Mouse (Mus musculus) neural tube, embryonic 12.5 days (tissue): ENCODE measurements around the gene Nrde2. TPM values are rescaled to one million over a fixed set of nuclear protein-coding genes. Genes with fewer than 3 reads are reported as not detected.

Experiments
- ATAC-seq: fragments of 200-750 bp; cut with Nextera tagmentation; 2 replicates; pipeline ENCODE4 v1.8.0; 2017; ENCODE audit warnings: low read depth, mild to moderate bottlenecking, moderate TSS enrichment, moderate library complexity; ENCODE audit not compliant: low FRiP score
- H3K27ac ChIP-seq: fragments of 300-500 bp; sonication (generic); 2 replicates; pipeline ENCODE4 v1.5.1; 2016
- H3K27me3 ChIP-seq: fragments of 300-500 bp; sonication (generic); replicated peaks from 2 replicates; pipeline ENCODE4 v1.6.1; 2016; ENCODE audit warnings: mild to moderate bottlenecking
- H3K36me3 ChIP-seq: fragments of 300-500 bp; sonication (generic); 2 replicates; pipeline ENCODE4 v1.6.1; 2016; ENCODE audit warnings: mild to moderate bottlenecking
- H3K4me1 ChIP-seq: fragments of 300-500 bp; sonication (generic); 2 replicates; pipeline ENCODE4 v1.6.1; 2016
- H3K4me2 ChIP-seq: fragments of 300-500 bp; sonication (generic); replicated peaks from 2 replicates; pipeline ENCODE4 v1.6.1; 2016; ENCODE audit warnings: mild to moderate bottlenecking
- H3K4me3 ChIP-seq: fragments of 300-500 bp; sonication (generic); 2 replicates; pipeline ENCODE4 v1.5.1; 2016
- H3K9ac ChIP-seq: fragments of 300-500 bp; sonication (generic); 2 replicates; pipeline ENCODE4 v1.6.1; 2016; ENCODE audit warnings: mild to moderate bottlenecking
- H3K9me3 ChIP-seq: fragments of 300-500 bp; sonication (generic); 2 replicates; pipeline ENCODE4 v1.6.1; 2016; ENCODE audit warnings: mild to moderate bottlenecking
- WGBS: fragments of 180-500 bp; shearing (Covaris S2); methylation state at CpG from one replicate; pipeline ENCODE4 v1.1.7; 2016; 5-methylcytosine and 5-hydroxymethylcytosine counted together
- polyA plus RNA-seq: library from polyadenylated mRNA; unstranded; fragments of >200 nt; fragmentation: Nextera tagmentation; extraction: Ambion mirVana; gene quantifications from 2 replicates; pipeline ENCODE4 v1.2.1, GENCODE M21; 2016

The Nrde2 gene
- polyA plus RNA-seq, 1 experiment from 2014 or later, result 15.1 TPM

GRCm38 (mm10) chr12:100131655-100132054, 27.8 kb downstream of the Nrde2 start:
- Histone ChIP-seq H3K4me3 (no peak overlapping the region), H3K27me3 (no peaks in the 10 kb centered on the region), H3K4me2 (no peak overlapping the region), H3K27ac (no peak overlapping the region), H3K9me3 (no peaks in the 10 kb centered on the region), H3K36me3 (peaks cover 66% of the 10 kb centered on the region), H3K4me1 (no peaks in the 10 kb centered on the region), H3K9ac (no peak overlapping the region)
- WGBS, result 52% methylated on average over 8 of the region's 8 CpGs
- ATAC-seq, result no peak

- peaks cover 66% of the 10 kb centered on the region for H3K36me3 ChIP-seq
- H3K27ac ChIP-seq, result no peak overlapping the region
- 94% methylated on average over 9 of the region's 9 CpGs for WGBS
- no peak overlapping the region for H3K4me2 ChIP-seq
- no peaks in the 10 kb centered on the region for H3K4me1 ChIP-seq
- no peak overlapping the region for H3K9ac ChIP-seq
- no peak overlapping the region for H3K4me3 ChIP-seq
- H3K9me3 ChIP-seq, result no peaks in the 10 kb centered on the region
- no peak for ATAC-seq
- no peaks in the 10 kb centered on the region for H3K27me3 ChIP-seq
Observed at GRCm38 (mm10) chr12:100131167-100131566, 28.3 kb downstream of the Nrde2 start.

GRCm38 (mm10) chr12:100128961-100129360, 30.5 kb downstream of the Nrde2 start:
- Histone ChIP-seq H3K4me3 (no peak overlapping the region), H3K4me1 (no peaks in the 10 kb centered on the region), H3K9me3 (no peaks in the 10 kb centered on the region), H3K4me2 (no peak overlapping the region), H3K27me3 (no peaks in the 10 kb centered on the region), H3K27ac (no peak overlapping the region), H3K36me3 (peaks cover 83% of the 10 kb centered on the region), H3K9ac (no peak overlapping the region)
- no peak for ATAC-seq
- WGBS, result 81% methylated on average over 8 of the region's 8 CpGs

GRCm38 (mm10) chr12:100128522-100128921, 30.9 kb downstream of the Nrde2 start:
- H3K36me3 ChIP-seq, result peaks cover 83% of the 10 kb centered on the region
- no peak overlapping the region for H3K4me2 ChIP-seq
- no peaks in the 10 kb centered on the region for H3K4me1 ChIP-seq
- no peak for ATAC-seq
- H3K9me3 ChIP-seq, result no peaks in the 10 kb centered on the region
- 70% methylated on average over 6 of the region's 6 CpGs for WGBS
- H3K27me3 ChIP-seq, result no peaks in the 10 kb centered on the region
- no peak overlapping the region for H3K4me3 ChIP-seq
- H3K27ac ChIP-seq, result no peak overlapping the region
- no peak overlapping the region for H3K9ac ChIP-seq

- Histone ChIP-seq H3K27me3 (no peaks in the 10 kb centered on the region), H3K9ac (no peak overlapping the region), H3K9me3 (no peaks in the 10 kb centered on the region), H3K36me3 (peaks cover 84% of the 10 kb centered on the region), H3K27ac (no peak overlapping the region), H3K4me1 (no peaks in the 10 kb centered on the region), H3K4me3 (no peak overlapping the region), H3K4me2 (no peak overlapping the region)
- 25% methylated on average over 8 of the region's 8 CpGs for WGBS
- no peak for ATAC-seq
Observed at GRCm38 (mm10) chr12:100127866-100128480, 31.5 kb downstream of the Nrde2 start.

- no peak for ATAC-seq
- no peak overlapping the region for H3K9ac ChIP-seq
- H3K27ac ChIP-seq, result no peak overlapping the region
- H3K4me2 ChIP-seq, result no peak overlapping the region
- H3K4me3 ChIP-seq, result no peak overlapping the region
- 81% methylated on average over 17 of the region's 17 CpGs for WGBS
- H3K27me3 ChIP-seq, result no peaks in the 10 kb centered on the region
- peaks cover 87% of the 10 kb centered on the region for H3K36me3 ChIP-seq
- no peaks in the 10 kb centered on the region for H3K4me1 ChIP-seq
- H3K9me3 ChIP-seq, result no peaks in the 10 kb centered on the region
Observed at GRCm38 (mm10) chr12:100126968-100127865, 32.2 kb downstream of the Nrde2 start.

GRCm38 (mm10) chr12:100124913-100125798, 34.3 kb downstream of the Nrde2 start:
- no peak overlapping the region for H3K4me3 ChIP-seq
- peak; percentile 37; the same call in 1 of the 2 replicates for ATAC-seq
- no peak overlapping the region for H3K9ac ChIP-seq
- no peaks in the 10 kb centered on the region for H3K9me3 ChIP-seq
- 85% methylated on average over 16 of the region's 16 CpGs for WGBS
- no peaks in the 10 kb centered on the region for H3K27me3 ChIP-seq
- no peaks in the 10 kb centered on the region for H3K4me1 ChIP-seq
- H3K4me2 ChIP-seq, result no peak overlapping the region
- H3K36me3 ChIP-seq, result peaks cover 90% of the 10 kb centered on the region
- H3K27ac ChIP-seq, result no peak overlapping the region

GRCm38 (mm10) chr12:100123476-100123875, 36.0 kb downstream of the Nrde2 start:
- H3K9ac ChIP-seq, result no peak overlapping the region
- ATAC-seq, result no peak
- H3K27ac ChIP-seq, result no peak overlapping the region
- no peak overlapping the region for H3K4me2 ChIP-seq
- 84% methylated on average over 9 of the region's 9 CpGs for WGBS
- no peaks in the 10 kb centered on the region for H3K27me3 ChIP-seq
- no peaks in the 10 kb centered on the region for H3K9me3 ChIP-seq
- peaks cover 92% of the 10 kb centered on the region for H3K36me3 ChIP-seq
- no peak overlapping the region for H3K4me3 ChIP-seq
- no peaks in the 10 kb centered on the region for H3K4me1 ChIP-seq

GRCm38 (mm10) chr12:100122921-100123381, 36.5 kb downstream of the Nrde2 start:
- Histone ChIP-seq H3K36me3 (peaks cover 94% of the 10 kb centered on the region), H3K4me3 (no peak overlapping the region), H3K9ac (no peak overlapping the region), H3K9me3 (no peaks in the 10 kb centered on the region), H3K27me3 (no peaks in the 10 kb centered on the region), H3K27ac (no peak overlapping the region), H3K4me1 (no peaks in the 10 kb centered on the region), H3K4me2 (no peak overlapping the region)
- 87% methylated on average over 7 of the region's 7 CpGs for WGBS
- ATAC-seq, result no peak

GRCm38 (mm10) chr12:100115982-100116381, 43.5 kb downstream of the Nrde2 start:
- 93% methylated on average over 5 of the region's 5 CpGs for WGBS
- H3K27ac ChIP-seq, result no peak overlapping the region
- no peak for ATAC-seq

GRCm38 (mm10) chr12:100109986-100110696, 49.3 kb downstream of the Nrde2 start, which contains the start of gene Psmc1:
Gene Psmc1 (plus strand): TSS chr12:100110154.
- Histone ChIP-seq H3K36me3 (peaks cover 28% of the 10 kb centered on the region), H3K9ac (peak within 1 kb of the TSS; percentile 93), H3K9me3 (no peaks in the 10 kb centered on the region), H3K4me2 (peak within 1 kb of the TSS; percentile 81), H3K27ac (peak within 1 kb of the TSS; percentile 74), H3K4me3 (peak within 1 kb of the TSS; percentile 98), H3K4me1 (peaks cover 11% of the 10 kb centered on the region), H3K27me3 (no peaks in the 10 kb centered on the region)
- ATAC-seq, result peak; percentile 83
- WGBS, result under 1% methylated on average over 58 of the region's 58 CpGs

More at GRCm38 (mm10) chr12:100115982-100116381, 43.5 kb downstream of the Nrde2 start:
- H3K9me3 ChIP-seq, result no peaks in the 10 kb centered on the region
- peaks cover 86% of the 10 kb centered on the region for H3K36me3 ChIP-seq
- H3K4me1 ChIP-seq, result peaks cover 7% of the 10 kb centered on the region
- H3K27me3 ChIP-seq, result no peaks in the 10 kb centered on the region
- no peak overlapping the region for H3K4me3 ChIP-seq
- no peak overlapping the region for H3K9ac ChIP-seq
- H3K4me2 ChIP-seq, result no peak overlapping the region
